Mouse (Mus musculus) midbrain, embryonic 14.5 days (tissue): Measurements from ENCODE around the gene Vmn1r2. TPM values are rescaled to one million over a fixed set of nuclear protein-coding genes. Genes with fewer than 3 reads are reported as not detected.
A peak's percentile ranks its signal among the peaks of the same experiment; 100 is the strongest.
"Not testable (repeated sequence)": the region's sequence is repeated elsewhere in the genome, so short reads cannot be mapped to it uniquely, and the experiment has no call there.

ENCODE experiments used
- ATAC-seq: fragments of 200-750 bp; cut with Nextera tagmentation; 2 replicates; pipeline ENCODE4 v1.8.0; 2017; ENCODE audit warnings: moderate number of reproducible peaks, moderate library complexity; ENCODE audit not compliant: low FRiP score, low TSS enrichment
- DNase-seq: peaks from one replicate; pipeline ENCODE4 v3.0.0-alpha.2; 2015
- H3K27ac ChIP-seq: fragments of 300-500 bp; sonication (generic); replicated peaks from 2 replicates; pipeline ENCODE4 v1.5.1; 2014; ENCODE audit warnings: mild to moderate bottlenecking, low read depth, low read length, moderate library complexity
- H3K27me3 ChIP-seq: fragments of 300-500 bp; sonication (generic); 2 replicates; pipeline ENCODE4 v1.6.1; 2014; ENCODE audit warnings: low read length, control low read depth, mixed read lengths; ENCODE audit not compliant: control insufficient read depth, insufficient read depth
- H3K36me3 ChIP-seq: fragments of 300-500 bp; sonication (generic); 2 replicates; pipeline ENCODE4 v1.6.1; 2014; ENCODE audit warnings: low read length, control low read depth; ENCODE audit not compliant: control insufficient read depth, insufficient read depth
- H3K4me1 ChIP-seq: fragments of 300-500 bp; sonication (generic); 2 replicates; pipeline ENCODE4 v1.6.1; 2014; ENCODE audit warnings: mild to moderate bottlenecking, antibody characterized with exemption, low read length, control low read depth; ENCODE audit not compliant: control insufficient read depth, insufficient read depth
- H3K4me2 ChIP-seq: fragments of 300-500 bp; sonication (generic); 2 replicates; pipeline ENCODE4 v1.6.1; 2014; ENCODE audit warnings: mild to moderate bottlenecking, low read length, moderate library complexity
- H3K4me3 ChIP-seq: fragments of 300-500 bp; sonication (generic); replicated peaks from 2 replicates; pipeline ENCODE4 v1.5.1; 2014; ENCODE audit warnings: low read depth, low read length
- H3K9ac ChIP-seq: fragments of 300-500 bp; sonication (generic); replicated peaks from 2 replicates; pipeline ENCODE4 v1.6.1; 2014; ENCODE audit warnings: mild to moderate bottlenecking, low read length, moderate library complexity
- H3K9me3 ChIP-seq: fragments of 300-500 bp; sonication (generic); 2 replicates; pipeline ENCODE4 v1.6.1; 2016; ENCODE audit warnings: low read length, control low read depth, mixed read lengths; ENCODE audit not compliant: control insufficient read depth
- WGBS: fragments of 180-500 bp; shearing (Covaris S2); extraction: QIAGEN DNeasy Blood & Tissue Kit; methylation state at CpG from one replicate; pipeline ENCODE4 v1.1.7; 2014; 5-methylcytosine and 5-hydroxymethylcytosine counted together
- polyA plus RNA-seq: library from polyadenylated mRNA; unstranded; fragments of >200 nt; fragmentation: Nextera tagmentation; extraction: Ambion mirVana; gene quantifications from 2 replicates; pipeline ENCODE4 v1.2.1, GENCODE M21; 2014

Vmn1r2 gene
- not detected in 2 replicates for polyA plus RNA-seq

GRCm38 (mm10) chr4:3167020-3167419 is at the start of gene Vmn1r2:
Gene Vmn1r2 (plus strand): TSS chr4:3167320.
- WGBS: no CpG with 5 or more reads among the region's 1 CpGs
- H3K9me3 ChIP-seq: peaks cover 19% of the 10 kb centered on the region
- H3K9ac ChIP-seq, H3K27ac ChIP-seq, H3K4me3 ChIP-seq, H3K36me3 ChIP-seq, H3K27me3 ChIP-seq, ATAC-seq, H3K4me2 ChIP-seq, H3K4me1 ChIP-seq, DNase-seq: not testable (repeated sequence)

- not testable (repeated sequence) for ATAC-seq, H3K4me2 ChIP-seq
- whole genome bisulfite sequencing: no CpG with 5 or more reads among the region's 3 CpGs
These were observed 19.2 kb upstream of the Vmn1r2 start for GRCm38 (mm10) chr4:3147926-3148325.

GRCm38 (mm10) chr4:3153320-3153719 is 13.8 kb upstream of the Vmn1r2 start:
- H3K4me1 ChIP-seq, H3K9me3 ChIP-seq, H3K4me3 ChIP-seq, DNase-seq, H3K9ac ChIP-seq, H3K4me2 ChIP-seq, ATAC-seq, H3K27ac ChIP-seq, H3K27me3 ChIP-seq, H3K36me3 ChIP-seq: not testable (repeated sequence)
- 71% methylated on average over 2 of the region's 2 CpGs for WGBS

More at GRCm38 (mm10) chr4:3147926-3148325, 19.2 kb upstream of the Vmn1r2 start:
- H3K27ac ChIP-seq, H3K36me3 ChIP-seq, H3K4me3 ChIP-seq, DNase-seq, H3K27me3 ChIP-seq, H3K4me1 ChIP-seq, H3K9ac ChIP-seq, H3K9me3 ChIP-seq: not testable (repeated sequence)

- not testable (repeated sequence) for ATAC-seq, H3K27ac ChIP-seq
- H3K9me3 ChIP-seq: peaks cover 19% of the 10 kb centered on the region
These were observed 2.7 kb upstream of the Vmn1r2 start for GRCm38 (mm10) chr4:3164429-3164828.

GRCm38 (mm10) chr4:3165046-3165445 is 2.1 kb upstream of the Vmn1r2 start:
- DNase-seq: peak; percentile 2

More at GRCm38 (mm10) chr4:3164429-3164828, 2.7 kb upstream of the Vmn1r2 start:
- H3K9ac ChIP-seq, H3K4me3 ChIP-seq, H3K4me2 ChIP-seq, H3K27me3 ChIP-seq, H3K4me1 ChIP-seq, DNase-seq, H3K36me3 ChIP-seq: not testable (repeated sequence)

GRCm38 (mm10) chr4:3174586-3174985 is 7.5 kb downstream of the Vmn1r2 start:
- H3K4me3 ChIP-seq, H3K27me3 ChIP-seq, H3K4me1 ChIP-seq, H3K36me3 ChIP-seq, H3K27ac ChIP-seq, DNase-seq, H3K4me2 ChIP-seq, H3K9ac ChIP-seq: not testable (repeated sequence)
- 79% methylated on average over 4 of the region's 4 CpGs for WGBS
- H3K9me3 ChIP-seq: peaks cover 32% of the 10 kb centered on the region
- ATAC-seq: peak; percentile 50; the same call in 1 of the 2 replicates

More at GRCm38 (mm10) chr4:3165046-3165445, 2.1 kb upstream of the Vmn1r2 start:
- Histone ChIP-seq H3K4me1 (no peaks in the 10 kb centered on the region), H3K9ac (no peak overlapping the region), H3K9me3 (peaks cover 19% of the 10 kb centered on the region), H3K27me3 (no peaks in the 10 kb centered on the region), H3K4me3 (no peak overlapping the region), H3K4me2 (no peak overlapping the region), H3K36me3 (no peaks in the 10 kb centered on the region), H3K27ac (no peak overlapping the region)
- no peak; the same call in 1 of the 2 replicates for ATAC-seq
- 92% methylated on average over 4 of the region's 4 CpGs for WGBS

GRCm38 (mm10) chr4:3175756-3176155 is 8.6 kb downstream of the Vmn1r2 start:
- not testable (repeated sequence) for H3K4me3 ChIP-seq, H3K9ac ChIP-seq, H3K4me1 ChIP-seq, H3K36me3 ChIP-seq, DNase-seq, H3K27ac ChIP-seq, ATAC-seq, H3K4me2 ChIP-seq, H3K27me3 ChIP-seq
- 96% methylated on average over 5 of the region's 8 CpGs for WGBS
- H3K9me3 ChIP-seq: peaks cover 43% of the 10 kb centered on the region

GRCm38 (mm10) chr4:3176195-3176594 is 9.1 kb downstream of the Vmn1r2 start:
- peaks cover 47% of the 10 kb centered on the region for H3K9me3 ChIP-seq
- not testable (repeated sequence) for DNase-seq, H3K4me2 ChIP-seq, H3K27ac ChIP-seq, H3K4me1 ChIP-seq, H3K4me3 ChIP-seq, H3K9ac ChIP-seq, H3K27me3 ChIP-seq, H3K36me3 ChIP-seq, ATAC-seq
- WGBS: 89% methylated on average over 6 of the region's 6 CpGs

GRCm38 (mm10) chr4:3176746-3177490 is 9.8 kb downstream of the Vmn1r2 start:
- DNase-seq: peak; percentile 0
- H3K9ac ChIP-seq, H3K4me3 ChIP-seq, H3K36me3 ChIP-seq, ATAC-seq, H3K4me1 ChIP-seq, H3K27me3 ChIP-seq, H3K4me2 ChIP-seq, H3K27ac ChIP-seq: not testable (repeated sequence)
- 91% methylated on average over 10 of the region's 10 CpGs for WGBS
- H3K9me3 ChIP-seq: peaks cover 49% of the 10 kb centered on the region
